Mouse (Mus musculus): ENCODE measurements around the gene Pbx1. TPM values are rescaled to one million over a fixed set of nuclear protein-coding genes. Genes with fewer than 3 reads are reported as not detected.

The Pbx1 gene
- polyA plus RNA-seq, 1 experiment, result 141 TPM

- TF ChIP-seq POLR2A (IDR thresholded peaks at IDR 0.05; ENCODE audit: borderline replicate concordance, extremely low read depth, insufficient read depth, insufficient read length, poor library complexity, severe bottlenecking), result no peak
- no peak for DNase-seq (ENCODE audit: low read depth)
Measured at GRCm38 (mm10) chr1:168137890-168138289, 294.2 kb downstream of the Pbx1 start.

DNA sequence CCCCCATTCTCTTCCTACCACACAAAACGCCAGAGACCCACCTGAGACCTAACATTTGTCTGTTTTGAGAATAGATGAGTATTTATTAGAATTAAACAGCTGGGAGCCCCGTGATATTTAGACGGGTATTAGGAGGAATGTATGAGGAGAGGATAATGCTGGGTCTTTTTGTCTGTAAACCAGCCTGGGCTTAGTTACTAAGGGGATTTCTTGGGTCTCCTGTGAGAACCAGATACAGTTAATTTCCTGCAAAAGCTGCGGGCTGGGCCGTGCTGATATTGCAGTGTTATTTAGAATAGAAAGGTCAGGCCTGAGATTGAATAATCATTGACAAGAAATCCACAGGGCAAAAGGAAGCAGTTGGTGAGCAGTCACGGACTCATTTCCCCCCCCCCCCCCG lies 296.5 kb downstream of the Pbx1 start:
- TF ChIP-seq CTCF (IDR thresholded peaks at IDR 0.05; ENCODE audit: borderline replicate concordance, extremely low read depth, insufficient read depth, insufficient read length) (no peak), POLR2A (IDR thresholded peaks at IDR 0.05; ENCODE audit: borderline replicate concordance, extremely low read depth, insufficient read depth, insufficient read length, poor library complexity, severe bottlenecking) (no peak)

GRCm38 (mm10) chr1:168133696-168134095 lies 298.4 kb downstream of the Pbx1 start:
- no peak for TF ChIP-seq POLR2A (IDR thresholded peaks at IDR 0.05; ENCODE audit: borderline replicate concordance, extremely low read depth, insufficient read depth, insufficient read length, poor library complexity, severe bottlenecking)
- TF ChIP-seq CTCF (IDR thresholded peaks at IDR 0.05; ENCODE audit: borderline replicate concordance, extremely low read depth, insufficient read depth, insufficient read length), result no peak
- DNase-seq (ENCODE audit: low read depth), result no peak

More for the DNA sequence above, 296.5 kb downstream of the Pbx1 start:
- peak; percentile 55 for DNase-seq (ENCODE audit: low read depth)

GRCm38 (mm10) chr1:168128004-168128403 lies 304.1 kb downstream of the Pbx1 start:
- no peak for TF ChIP-seq POLR2A (IDR thresholded peaks at IDR 0.05; ENCODE audit: borderline replicate concordance, extremely low read depth, insufficient read depth, insufficient read length, poor library complexity, severe bottlenecking)
- TF ChIP-seq CTCF (IDR thresholded peaks at IDR 0.05; ENCODE audit: borderline replicate concordance, extremely low read depth, insufficient read depth, insufficient read length), result no peak
- DNase-seq (ENCODE audit: low read depth), result peak; percentile 48

GRCm38 (mm10) chr1:168124643-168125490 lies 307.2 kb downstream of the Pbx1 start:
- peak; percentile 76 for DNase-seq (ENCODE audit: low read depth)

DNA sequence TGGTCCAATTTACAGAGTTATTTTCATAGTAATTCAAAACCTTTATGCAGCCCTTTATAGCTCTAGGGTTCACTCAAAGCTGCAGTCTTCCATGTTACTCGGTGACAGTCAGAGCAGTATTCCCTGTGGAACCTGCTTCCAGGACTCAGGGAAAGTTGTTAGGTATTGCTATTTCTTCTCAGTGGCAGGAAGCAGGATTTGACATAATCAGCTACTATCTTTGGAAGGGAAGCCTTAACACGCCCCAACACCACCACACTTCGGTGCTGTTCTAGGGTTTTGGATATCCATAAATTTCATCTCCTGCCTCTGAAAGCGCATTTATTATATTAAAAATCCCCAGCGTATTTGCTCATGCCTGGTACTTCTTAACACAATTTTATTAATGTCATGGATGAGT lies 314.0 kb downstream of the Pbx1 start:
- DNase-seq (ENCODE audit: low read depth), result no peak
- no peak for TF ChIP-seq POLR2A (IDR thresholded peaks at IDR 0.05; ENCODE audit: borderline replicate concordance, extremely low read depth, insufficient read depth, insufficient read length, poor library complexity, severe bottlenecking)
- no peak for TF ChIP-seq CTCF (IDR thresholded peaks at IDR 0.05; ENCODE audit: borderline replicate concordance, extremely low read depth, insufficient read depth, insufficient read length)

More at GRCm38 (mm10) chr1:168124643-168125490, 307.2 kb downstream of the Pbx1 start:
- TF ChIP-seq POLR2A (IDR thresholded peaks at IDR 0.05; ENCODE audit: borderline replicate concordance, extremely low read depth, insufficient read depth, insufficient read length, poor library complexity, severe bottlenecking) (no peak), CTCF (IDR thresholded peaks at IDR 0.05; ENCODE audit: borderline replicate concordance, extremely low read depth, insufficient read depth, insufficient read length) (no peak)

DNA sequence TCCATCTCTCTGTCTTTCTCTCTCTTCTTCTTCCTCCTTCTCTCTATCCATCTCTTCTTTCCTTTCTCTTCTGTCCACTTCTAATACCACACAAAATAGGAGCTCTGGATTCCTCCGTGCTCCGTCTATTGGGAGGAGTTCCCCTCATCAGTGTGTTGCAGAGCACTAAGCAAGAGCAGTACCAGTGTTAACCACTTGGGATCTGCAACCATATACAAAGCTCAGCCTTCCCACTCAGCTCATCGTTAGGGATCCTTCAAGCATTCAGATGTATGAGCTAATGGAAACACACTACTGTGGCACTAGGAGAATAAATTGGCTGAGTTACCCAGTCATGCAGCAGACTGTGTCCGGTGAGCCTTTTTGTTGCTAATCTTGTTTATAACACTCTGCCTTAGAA lies 314.7 kb downstream of the Pbx1 start:
- TF ChIP-seq POLR2A (IDR thresholded peaks at IDR 0.05; ENCODE audit: borderline replicate concordance, extremely low read depth, insufficient read depth, insufficient read length, poor library complexity, severe bottlenecking), result no peak
- TF ChIP-seq CTCF (IDR thresholded peaks at IDR 0.05; ENCODE audit: borderline replicate concordance, extremely low read depth, insufficient read depth, insufficient read length), result peak; percentile 6; the same call in 1 of the 2 replicates
- DNase-seq (ENCODE audit: low read depth), result peak; percentile 29

DNA sequence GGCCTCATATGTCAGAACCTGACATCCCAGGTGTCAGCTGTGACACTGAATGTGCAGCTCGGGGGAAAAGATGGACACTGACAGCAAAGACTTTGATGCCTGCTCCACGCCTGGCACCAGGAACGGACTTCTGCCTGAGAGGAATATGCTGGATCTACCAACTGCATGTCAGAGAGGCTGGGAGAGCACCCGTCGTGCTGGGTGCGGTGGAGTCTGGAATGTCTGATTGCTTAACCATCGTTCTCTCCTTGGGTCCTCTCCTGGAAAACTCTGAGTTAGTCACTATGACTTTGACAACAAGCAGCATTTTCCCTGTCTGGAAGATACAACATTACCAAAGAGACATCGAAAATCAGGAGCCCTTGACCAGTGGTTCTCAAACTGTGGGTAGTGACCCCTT lies 322.3 kb downstream of the Pbx1 start:
- no peak for DNase-seq (ENCODE audit: low read depth)
- TF ChIP-seq CTCF (IDR thresholded peaks at IDR 0.05; ENCODE audit: borderline replicate concordance, extremely low read depth, insufficient read depth, insufficient read length), result no peak

DNA sequence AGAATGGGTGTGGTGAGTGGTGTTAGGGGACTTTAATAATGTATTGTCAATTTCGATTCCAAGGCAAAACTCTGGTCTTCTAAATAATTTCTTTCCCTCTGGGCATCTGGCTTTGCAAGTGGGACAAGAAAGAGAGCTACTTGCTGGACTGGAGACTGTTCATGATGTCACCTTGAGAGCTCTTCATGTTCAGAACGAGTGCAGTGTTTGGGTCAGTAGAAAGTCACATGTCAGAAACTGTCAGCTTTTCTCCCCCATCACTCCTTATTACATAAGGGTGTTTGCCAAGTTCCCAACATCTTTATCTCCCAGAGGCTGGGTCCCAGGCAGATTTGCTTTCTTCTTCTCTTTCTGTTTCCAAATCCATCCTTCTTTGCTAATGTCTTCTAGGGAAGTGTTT lies 328.2 kb downstream of the Pbx1 start:
- TF ChIP-seq POLR2A (IDR thresholded peaks at IDR 0.05; ENCODE audit: borderline replicate concordance, extremely low read depth, insufficient read depth, insufficient read length, poor library complexity, severe bottlenecking), result no peak
- no peak for TF ChIP-seq CTCF (IDR thresholded peaks at IDR 0.05; ENCODE audit: borderline replicate concordance, extremely low read depth, insufficient read depth, insufficient read length)
- DNase-seq (ENCODE audit: low read depth), result no peak

DNA sequence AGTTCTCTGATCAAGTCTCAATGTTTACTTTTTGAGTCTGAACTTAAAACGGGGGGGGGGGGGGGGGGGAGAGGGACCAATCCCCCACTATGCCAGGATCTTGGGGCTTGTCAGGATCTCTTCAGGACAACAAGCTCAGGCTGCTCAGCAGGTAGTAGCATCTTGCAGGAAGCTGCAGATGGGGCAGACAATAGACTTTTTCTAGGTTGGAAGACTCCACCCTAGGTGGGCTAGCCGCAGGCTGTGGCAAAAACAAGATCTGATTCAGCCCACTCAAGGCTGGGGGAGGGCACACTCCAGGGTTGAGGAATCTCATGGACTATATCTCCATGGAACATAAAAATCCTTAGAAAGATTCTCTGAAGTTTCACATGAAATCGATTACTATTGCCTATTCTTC lies 330.6 kb downstream of the Pbx1 start:
- no peak for DNase-seq (ENCODE audit: low read depth)
- no peak for TF ChIP-seq POLR2A (IDR thresholded peaks at IDR 0.05; ENCODE audit: borderline replicate concordance, extremely low read depth, insufficient read depth, insufficient read length, poor library complexity, severe bottlenecking)
- TF ChIP-seq CTCF (IDR thresholded peaks at IDR 0.05; ENCODE audit: borderline replicate concordance, extremely low read depth, insufficient read depth, insufficient read length), result no peak

GRCm38 (mm10) chr1:168098806-168099205 lies 333.3 kb downstream of the Pbx1 start:
- TF ChIP-seq POLR2A (IDR thresholded peaks at IDR 0.05; ENCODE audit: borderline replicate concordance, extremely low read depth, insufficient read depth, insufficient read length, poor library complexity, severe bottlenecking) (no peak), CTCF (IDR thresholded peaks at IDR 0.05; ENCODE audit: borderline replicate concordance, extremely low read depth, insufficient read depth, insufficient read length) (no peak)
- DNase-seq (ENCODE audit: low read depth), result peak; percentile 57

DNA sequence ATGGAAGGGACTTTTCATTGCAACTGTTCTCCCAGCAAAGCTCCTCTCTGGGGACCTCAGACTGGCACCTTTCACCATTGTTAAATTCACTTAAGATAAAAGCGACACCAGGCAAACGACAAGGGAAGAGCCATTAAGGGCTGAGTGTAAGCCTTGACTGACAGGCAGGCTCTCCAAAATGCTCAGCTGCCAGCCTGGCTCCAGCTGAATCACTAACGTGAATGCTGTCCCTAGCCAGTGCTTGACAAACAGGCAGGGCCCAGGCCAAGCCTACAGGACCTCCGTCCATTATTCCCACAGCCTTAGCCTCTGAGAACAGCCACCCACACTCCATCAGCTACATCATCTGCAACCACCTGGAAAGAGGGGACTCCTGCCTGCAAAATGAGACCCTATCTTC lies 337.4 kb downstream of the Pbx1 start:
- TF ChIP-seq POLR2A (IDR thresholded peaks at IDR 0.05; ENCODE audit: borderline replicate concordance, extremely low read depth, insufficient read depth, insufficient read length, poor library complexity, severe bottlenecking), result no peak
- TF ChIP-seq CTCF (IDR thresholded peaks at IDR 0.05; ENCODE audit: borderline replicate concordance, extremely low read depth, insufficient read depth, insufficient read length), result no peak
- peak; percentile 74 for DNase-seq (ENCODE audit: low read depth)

All from brain, embryonic 14.5 days (tissue).